Mouse (Mus musculus): ENCODE measurements around the gene Gprasp2.

- no peak for TF ChIP-seq CTCF (IDR thresholded peaks at IDR 0.05; ENCODE audit: low read depth)
- no peak for TF ChIP-seq EP300 (IDR thresholded peaks at IDR 0.05; ENCODE audit: low read depth)
Measured at GRCm38 (mm10) chrX:135804149-135804548, 34.7 kb upstream of the Gprasp2 start.
